ENCODE assay signal across 8 mouse cellular contexts in the genomic region with DNA sequence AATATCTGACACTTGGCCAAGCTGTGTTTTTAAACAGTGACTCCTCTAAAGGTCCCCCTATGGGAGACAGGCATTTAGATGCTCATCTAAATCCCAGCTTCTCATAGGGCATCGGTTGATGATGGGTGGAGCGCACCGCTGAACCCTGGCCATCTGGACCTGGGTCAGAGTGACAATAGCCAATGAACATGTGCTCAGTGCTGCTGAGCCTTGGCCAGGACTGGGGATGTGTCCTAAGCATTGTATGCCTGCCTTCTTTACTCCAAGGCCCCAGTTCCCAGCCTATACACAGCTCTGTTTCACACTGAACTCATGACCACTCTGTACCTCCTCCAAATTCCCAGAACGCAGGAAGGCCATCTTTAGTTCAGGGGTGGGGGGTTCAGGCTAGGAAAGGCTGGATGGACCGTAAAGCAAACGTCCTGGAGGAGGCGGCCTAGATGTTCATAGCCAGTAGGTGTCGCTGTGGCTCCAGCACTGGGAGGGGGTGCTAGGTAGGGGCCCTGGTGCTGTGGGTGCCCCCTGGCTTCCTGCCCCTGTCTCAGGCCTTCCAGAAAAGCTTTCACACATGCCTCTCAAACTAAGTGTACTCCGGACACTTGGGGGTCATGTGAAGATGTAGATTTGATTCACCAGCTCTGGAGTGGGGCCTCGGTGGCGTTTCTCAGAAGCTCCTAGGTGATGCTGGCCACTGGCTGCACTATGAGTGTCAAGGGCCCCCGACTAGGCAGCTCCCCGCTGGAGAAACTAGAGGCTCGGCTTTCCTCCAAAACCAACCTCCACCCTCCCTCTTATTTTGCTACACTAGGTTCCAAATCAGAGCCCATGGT.
DNase-seq lines count a peak whose midpoint lies in the region; TF ChIP-seq lines count a peak whose summit lies in the region.

No protein-coding gene starts in this region.

- no peaks in the 10 kb centered on the region for H3K4me1 ChIP-seq in embryonic fibroblast, embryonic 13.5 days (ENCODE audit: control insufficient read depth, insufficient read depth, low read length)
- peaks cover 43% of the 10 kb centered on the region for H3K4me1 ChIP-seq in hindbrain, embryonic 10.5 days (replicated peaks)
- peaks cover 4% of the 10 kb centered on the region for H3K4me1 ChIP-seq in small intestine, adult 2 months (ENCODE audit: control insufficient read depth, insufficient read depth, insufficient read length, low read length)

- H3K27ac ChIP-seq in embryonic fibroblast, embryonic 13.5 days (ENCODE audit: insufficient read depth, low read length) = no peak overlapping the region
- peak overlapping the region; percentile 13 for H3K27ac ChIP-seq in hindbrain, embryonic 10.5 days
- no peak overlapping the region for H3K27ac ChIP-seq in small intestine, adult 2 months (ENCODE audit: insufficient read depth, low read depth, low read length)

- 21% methylated on average over 14 of the region's 14 CpGs for WGBS in hindbrain, embryonic 10.5 days
- WGBS in small intestine, adult 2 months = 36% methylated on average over 14 of the region's 14 CpGs

- H3K27me3 ChIP-seq in hindbrain, embryonic 10.5 days (ENCODE audit: insufficient read depth, poor library complexity, severe bottlenecking) = peaks cover 99% of the 10 kb centered on the region
- H3K27me3 ChIP-seq in small intestine, adult 2 months (ENCODE audit: control insufficient read depth, insufficient read depth, low read length) = peaks cover 7% of the 10 kb centered on the region; the same call in 1 of the 2 replicates

- DNase-seq in cerebellum, adult 11 months = peak; percentile 14
- DNase-seq in cerebellum, adult 11-12 months = no peak
- DNase-seq in adrenal gland, postnatal 10 days = peak; percentile 79
- peak; percentile 74 for DNase-seq in hindbrain, embryonic 10.5 days (ENCODE audit: low spot score)
- peak; percentile 38 for DNase-seq in layer of hippocampus, adult 9-11 months
- DNase-seq in lung, postnatal 36 days = peak; percentile 53

- H3K9me3 ChIP-seq in hindbrain, embryonic 10.5 days = no peaks in the 10 kb centered on the region

- peaks cover 9% of the 10 kb centered on the region; the same call in 1 of the 2 replicates for H3K36me3 ChIP-seq in hindbrain, embryonic 10.5 days
- no peaks in the 10 kb centered on the region for H3K36me3 ChIP-seq in small intestine, adult 2 months (ENCODE audit: control insufficient read depth, insufficient read depth, low read length)

- TF ChIP-seq POLR2A in embryonic fibroblast, embryonic 13.5 days (IDR thresholded peaks at IDR 0.05; ENCODE audit: low read depth, low read length) = no peak
- TF ChIP-seq POLR2A in small intestine, adult 2 months (IDR thresholded peaks at IDR 0.05; ENCODE audit: low read depth, low read length) = no peak

- no peak overlapping the region for H3K4me3 ChIP-seq in embryonic fibroblast, embryonic 13.5 days (ENCODE audit: insufficient read depth, low read length)
- H3K4me3 ChIP-seq in hindbrain, embryonic 10.5 days = no peak overlapping the region
- H3K4me3 ChIP-seq in small intestine, adult 2 months (ENCODE audit: low read depth, low read length) = no peak overlapping the region

- peak; percentile 75; the same call in 1 of the 2 replicates for TF ChIP-seq CTCF in embryonic fibroblast, embryonic 13.5 days (IDR thresholded peaks at IDR 0.05; ENCODE audit: borderline replicate concordance, insufficient read depth, low read length)
- peak; percentile 73; the same call in 1 of the 2 replicates for TF ChIP-seq CTCF in small intestine, adult 2 months (IDR thresholded peaks at IDR 0.05; ENCODE audit: extremely low read depth, insufficient read length, insufficient replicate concordance, low read depth, low read length)
